Mouse (Mus musculus) MEL (cell line): ENCODE data around the gene Opalin. TPM values are rescaled to one million over a fixed set of nuclear protein-coding genes. Genes with fewer than 3 reads are reported as not detected.

Source experiments
- DNase-seq: peaks from one replicate; pipeline ENCODE4 v3.0.0; 2011; ENCODE audit warnings: low read depth, low spot score
- H3K27ac ChIP-seq: 2 replicates; pipeline ENCODE4 v1.5.1; 2012; ENCODE audit warnings: low read depth, mild to moderate bottlenecking, control low read depth, low read length, moderate library complexity; ENCODE audit not compliant: control insufficient read depth
- H3K27me3 ChIP-seq, 2 experiments: fragments of 150-350 bp in 1 of 2; sonication (generic) in 1 of 2; 2 replicates each; pipeline ENCODE4 v1.6.1; 2012; ENCODE audit warnings: low read length in 2 of 2, mild to moderate bottlenecking in 2 of 2, improper control_type of control experiment in 1 of 2, moderate library complexity in 1 of 2; ENCODE audit not compliant: insufficient read depth in 2 of 2, control insufficient read depth in 1 of 2
- H3K36me3 ChIP-seq, 2 experiments: 2 replicates each; pipeline ENCODE4 v1.6.1; 2012 to 2014; ENCODE audit warnings: low read length in 2 of 2, improper control_type of control experiment in 1 of 2, inconsistent platforms in 1 of 2, mild to moderate bottlenecking in 1 of 2; ENCODE audit not compliant: insufficient read depth in 2 of 2, control insufficient read depth in 1 of 2
- H3K4me1 ChIP-seq, 2 experiments: fragments of 150-350 bp in 1 of 2; sonication (generic) in 1 of 2; 2 replicates each; pipeline ENCODE4 v1.6.1; 2012; ENCODE audit warnings: low read length in 2 of 2, improper control_type of control experiment in 1 of 2, mild to moderate bottlenecking in 1 of 2; ENCODE audit not compliant: insufficient read depth in 2 of 2, control insufficient read depth in 1 of 2
- H3K4me3 ChIP-seq, 2 experiments: fragments of 150-350 bp in 1 of 2; sonication (generic) in 1 of 2; 2 replicates each; pipeline ENCODE4 v1.5.1; 2012; ENCODE audit warnings: low read depth in 2 of 2, low read length in 2 of 2, mild to moderate bottlenecking in 2 of 2, moderate library complexity in 2 of 2, control low read depth in 1 of 2, improper control_type of control experiment in 1 of 2; ENCODE audit not compliant: control insufficient read depth in 1 of 2, insufficient read depth in 1 of 2
- H3K79me2 ChIP-seq: 2 replicates; pipeline ENCODE4 v1.6.1; 2012; ENCODE audit warnings: mild to moderate bottlenecking, low read length, moderate library complexity; ENCODE audit not compliant: control insufficient read depth, poor library complexity, insufficient read depth
- H3K9ac ChIP-seq: 2 replicates; pipeline ENCODE4 v1.6.1; 2012; ENCODE audit warnings: low read depth, mild to moderate bottlenecking, control low read depth, low read length, moderate library complexity; ENCODE audit not compliant: control insufficient read depth, poor library complexity, severe bottlenecking
- H3K9me3 ChIP-seq: fragments of 150-350 bp; sonication (generic); replicated peaks from 2 replicates; pipeline ENCODE4 v1.6.1; 2012; ENCODE audit warnings: mild to moderate bottlenecking, low read length, improper control_type of control experiment, moderate library complexity; ENCODE audit not compliant: insufficient read depth
- CHD1 ChIP-seq: IDR thresholded peaks from 2 replicates; pipeline ENCODE4 v1.6.1; 2012; ENCODE audit warnings: low read depth, mild to moderate bottlenecking, inconsistent platforms, low read length, improper control_type of control experiment
- CHD2 ChIP-seq: IDR thresholded peaks from 2 replicates; pipeline ENCODE4 v1.6.1; 2011; ENCODE audit warnings: low read length, improper control_type of control experiment
- EP300 ChIP-seq, 2 experiments: IDR thresholded peaks; 2 replicates each; pipeline ENCODE4 v1.6.1; 2011; ENCODE audit warnings: improper control_type of control experiment in 2 of 2, low read length in 2 of 2, low read depth in 1 of 2, mild to moderate bottlenecking in 1 of 2
- ETS1 ChIP-seq: IDR thresholded peaks from 2 replicates; pipeline ENCODE4 v1.6.1; 2012; ENCODE audit warnings: low read depth, mild to moderate bottlenecking, inconsistent platforms, low read length, improper control_type of control experiment, moderate library complexity
- GABPA ChIP-seq: IDR thresholded peaks from 2 replicates; pipeline ENCODE4 v1.6.1; 2012; ENCODE audit warnings: low read depth, mild to moderate bottlenecking, inconsistent platforms, low read length, improper control_type of control experiment, moderate library complexity
- GATA1 ChIP-seq: IDR thresholded peaks from 2 replicates; pipeline ENCODE4 v1.6.1; 2011; ENCODE audit warnings: low read depth, low read length, improper control_type of control experiment
- KAT2A ChIP-seq: conservative IDR thresholded peaks from 2 replicates; pipeline ENCODE4 v1.6.1; 2012; ENCODE audit warnings: low read depth, low read length, improper control_type of control experiment, inconsistent platforms
- MAFK ChIP-seq: IDR thresholded peaks from 2 replicates; pipeline ENCODE4 v1.6.1; 2011; ENCODE audit warnings: low read depth, mild to moderate bottlenecking, low read length, improper control_type of control experiment, borderline replicate concordance
- MAX ChIP-seq: IDR thresholded peaks from 2 replicates; pipeline ENCODE4 v1.6.1; 2011; ENCODE audit warnings: low read length, improper control_type of control experiment
- MAZ ChIP-seq: IDR thresholded peaks from 2 replicates; pipeline ENCODE4 v1.6.1; 2012; ENCODE audit warnings: low read depth, mild to moderate bottlenecking, inconsistent platforms, low read length, improper control_type of control experiment
- MEF2A ChIP-seq: IDR thresholded peaks from 2 replicates; pipeline ENCODE4 v1.6.1; 2014; ENCODE audit warnings: low read depth, mild to moderate bottlenecking, inconsistent platforms, low read length, improper control_type of control experiment; ENCODE audit not compliant: poor library complexity, insufficient replicate concordance, severe bottlenecking; ENCODE audit errors: extremely low read depth
- MXI1 ChIP-seq: IDR thresholded peaks from 2 replicates; pipeline ENCODE4 v1.6.1; 2011; ENCODE audit warnings: mild to moderate bottlenecking, low read depth, low read length, improper control_type of control experiment
- MYB ChIP-seq: IDR thresholded peaks from 2 replicates; pipeline ENCODE4 v1.6.1; 2011; ENCODE audit warnings: mild to moderate bottlenecking, low read depth, low read length, improper control_type of control experiment
- POLR2A ChIP-seq, 2 experiments: IDR thresholded peaks; 2 replicates each; pipeline ENCODE4 v1.6.1; 2011 to 2012; ENCODE audit warnings: low read length in 2 of 2, mild to moderate bottlenecking in 2 of 2, control low read depth in 1 of 2, improper control_type of control experiment in 1 of 2, low read depth in 1 of 2, moderate library complexity in 1 of 2; ENCODE audit not compliant: control insufficient read depth in 1 of 2, insufficient read depth in 1 of 2, poor library complexity in 1 of 2
- POLR2AphosphoS5 ChIP-seq: IDR thresholded peaks from 2 replicates; pipeline ENCODE4 v1.6.1; 2012; ENCODE audit warnings: low read depth, borderline replicate concordance, mild to moderate bottlenecking, inconsistent platforms, low read length, moderate library complexity, mixed read lengths
- RAD21 ChIP-seq: IDR thresholded peaks from 2 replicates; pipeline ENCODE4 v1.6.1; 2011; ENCODE audit warnings: mild to moderate bottlenecking, low read depth, low read length, improper control_type of control experiment
- RCOR1 ChIP-seq: IDR thresholded peaks from 2 replicates; pipeline ENCODE4 v1.6.1; 2012; ENCODE audit warnings: low read depth, mild to moderate bottlenecking, inconsistent platforms, low read length, improper control_type of control experiment
- SIN3A ChIP-seq: IDR thresholded peaks from 2 replicates; pipeline ENCODE4 v1.6.1; 2012; ENCODE audit warnings: low read length, improper control_type of control experiment, inconsistent platforms
- SMC3 ChIP-seq: IDR thresholded peaks from 2 replicates; pipeline ENCODE4 v1.6.1; 2011; ENCODE audit warnings: low read depth, low read length, improper control_type of control experiment
- TCF12 ChIP-seq: IDR thresholded peaks from 2 replicates; pipeline ENCODE4 v1.6.1; 2014; ENCODE audit warnings: low read depth, mild to moderate bottlenecking, inconsistent platforms, low read length, improper control_type of control experiment, moderate library complexity
- USF1 ChIP-seq: IDR thresholded peaks from 2 replicates; pipeline ENCODE4 v1.6.1; 2014; ENCODE audit warnings: low read depth, mild to moderate bottlenecking, inconsistent platforms, low read length, improper control_type of control experiment, moderate library complexity
- ZKSCAN1 ChIP-seq: IDR thresholded peaks from 2 replicates; pipeline ENCODE4 v1.6.1; 2012; ENCODE audit warnings: low read depth, mild to moderate bottlenecking, inconsistent platforms, low read length, improper control_type of control experiment, moderate library complexity
- ZMIZ1 ChIP-seq: IDR thresholded peaks from 2 replicates; pipeline ENCODE4 v1.6.1; 2012; ENCODE audit warnings: low read depth, mild to moderate bottlenecking, inconsistent platforms, low read length, improper control_type of control experiment, moderate library complexity
- ZNF384 ChIP-seq: IDR thresholded peaks from 2 replicates; pipeline ENCODE4 v1.6.1; 2012; ENCODE audit warnings: low read depth, mild to moderate bottlenecking, inconsistent platforms, low read length, improper control_type of control experiment
- polyA plus RNA-seq, 2 experiments: library from polyadenylated mRNA; stranded (reverse) in 1 of 2; unstranded in 1 of 2; fragments of >175 nt in 1 of 2; fragments of >200 nt in 1 of 2; gene quantifications; 2 replicates each; pipeline versions ENCODE4 v1.2.1 to v1.2.4; 2012; ENCODE audit warnings: low replicate concordance in 2 of 2, low read depth in 1 of 2; ENCODE audit not compliant: insufficient read length in 2 of 2, insufficient read depth in 1 of 2, missing spikeins in 1 of 2
- total RNA-seq: library from RNA; depleted of rRNA; stranded (reverse); fragments of 300-350 nt; gene quantifications from 2 replicates; pipeline ENCODE4 v1.2.3, GENCODE M21; 2012

Gene Opalin
- total and polyA plus RNA-seq, 3 experiments, result not detected

GRCm38 (mm10) chr19:41117334-41117733, 40.4 kb upstream of the Opalin start:
- Histone ChIP-seq H3K4me1 (no peaks in the 10 kb centered on the region), H3K9ac (no peak overlapping the region), H3K27ac (no peak overlapping the region), H3K27me3 (no peaks in the 10 kb centered on the region; a peak in 2 of 4 replicates), H3K9me3 (no peaks in the 10 kb centered on the region), H3K79me2 (no peaks in the 10 kb centered on the region), H3K4me3 (no peak overlapping the region), H3K36me3 (no peaks in the 10 kb centered on the region)
- DNase-seq, result no peak
- TF ChIP-seq POLR2A (IDR thresholded peaks at IDR 0.05; ENCODE audit: control insufficient read depth in 1 of 2, insufficient read depth in 1 of 2, low read depth in 1 of 2, low read length in 2 of 2, poor library complexity in 1 of 2) (no peak), MXI1 (no peak), USF1 (no peak), EP300 (IDR thresholded peaks at IDR 0.05; ENCODE audit: low read depth in 1 of 2, low read length in 2 of 2) (no peak), SIN3A (no peak), MAX (no peak), MAZ (no peak), RCOR1 (no peak), ETS1 (no peak), ZKSCAN1 (no peak), GABPA (no peak), MAFK (no peak), MEF2A (no peak), POLR2AphosphoS5 (no peak)

GRCm38 (mm10) chr19:41114611-41115010, 37.7 kb upstream of the Opalin start:
- no peak overlapping the region for H3K9ac ChIP-seq
- H3K4me1 ChIP-seq, result no peaks in the 10 kb centered on the region
- no peaks in the 10 kb centered on the region; a peak in 2 of 4 replicates for H3K27me3 ChIP-seq
- H3K9me3 ChIP-seq, result no peaks in the 10 kb centered on the region
- no peak for DNase-seq
- no peak for TF ChIP-seq ZNF384
- no peak for TF ChIP-seq SMC3
- TF ChIP-seq EP300 (IDR thresholded peaks at IDR 0.05; ENCODE audit: low read depth in 1 of 2, low read length in 2 of 2), result no peak
- TF ChIP-seq TCF12, result no peak
- no peak for TF ChIP-seq KAT2A
- no peak for TF ChIP-seq GATA1
- no peak for TF ChIP-seq SIN3A
- no peak for TF ChIP-seq POLR2A (IDR thresholded peaks at IDR 0.05; ENCODE audit: control insufficient read depth in 1 of 2, insufficient read depth in 1 of 2, low read depth in 1 of 2, low read length in 2 of 2, poor library complexity in 1 of 2)
- no peak for TF ChIP-seq ZMIZ1
- no peak for TF ChIP-seq ETS1
- no peak for TF ChIP-seq MYB
- no peak for TF ChIP-seq CHD2
- no peak for TF ChIP-seq USF1
- TF ChIP-seq RCOR1, result no peak
- no peak for TF ChIP-seq RAD21
- TF ChIP-seq CHD1, result no peak
- TF ChIP-seq, all 39 proteins: peak for 0
- no peaks in the 10 kb centered on the region for H3K36me3 ChIP-seq
- H3K4me3 ChIP-seq, result no peak overlapping the region
- H3K27ac ChIP-seq, result no peak overlapping the region
- H3K79me2 ChIP-seq, result no peaks in the 10 kb centered on the region
